Mouse (Mus musculus) embryonic fibroblast, embryonic 13.5 days (primary cell): ENCODE measurements around the gene Mapk10.

ENCODE experiments used
- CTCF ChIP-seq: IDR thresholded peaks from 2 replicates; pipeline ENCODE4 v1.5.1; 2011; ENCODE audit warnings: mild to moderate bottlenecking, control low read depth, low read length, moderate library complexity, borderline replicate concordance; ENCODE audit not compliant: insufficient read depth
- POLR2A ChIP-seq: IDR thresholded peaks from 2 replicates; pipeline ENCODE4 v1.6.1; 2011; ENCODE audit warnings: low read depth, mild to moderate bottlenecking, control low read depth, low read length, moderate library complexity

DNA sequence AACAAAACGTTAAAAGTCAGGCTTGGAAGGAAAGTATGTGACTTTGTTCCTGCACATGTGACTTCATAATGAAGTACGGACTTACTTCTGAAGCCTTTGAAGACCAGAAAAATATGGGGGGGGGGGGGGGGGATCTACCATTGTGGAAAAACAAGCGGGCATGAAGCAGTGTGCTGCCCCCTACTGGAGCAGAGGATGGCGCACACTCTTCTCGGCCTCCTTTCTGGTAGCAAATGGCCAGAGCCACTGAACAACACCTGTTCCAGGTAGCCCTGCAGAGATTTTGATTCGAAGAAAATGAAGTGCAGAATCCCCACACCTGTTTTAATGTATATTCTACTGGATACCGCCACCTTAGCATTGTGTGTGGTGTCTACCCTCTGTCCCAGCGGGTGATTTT lies 135.7 kb downstream of the Mapk10 start:
- TF ChIP-seq POLR2A = no peak
- no peak for TF ChIP-seq CTCF
